Mouse (Mus musculus): ENCODE data around the gene Zfp84.

DNA sequence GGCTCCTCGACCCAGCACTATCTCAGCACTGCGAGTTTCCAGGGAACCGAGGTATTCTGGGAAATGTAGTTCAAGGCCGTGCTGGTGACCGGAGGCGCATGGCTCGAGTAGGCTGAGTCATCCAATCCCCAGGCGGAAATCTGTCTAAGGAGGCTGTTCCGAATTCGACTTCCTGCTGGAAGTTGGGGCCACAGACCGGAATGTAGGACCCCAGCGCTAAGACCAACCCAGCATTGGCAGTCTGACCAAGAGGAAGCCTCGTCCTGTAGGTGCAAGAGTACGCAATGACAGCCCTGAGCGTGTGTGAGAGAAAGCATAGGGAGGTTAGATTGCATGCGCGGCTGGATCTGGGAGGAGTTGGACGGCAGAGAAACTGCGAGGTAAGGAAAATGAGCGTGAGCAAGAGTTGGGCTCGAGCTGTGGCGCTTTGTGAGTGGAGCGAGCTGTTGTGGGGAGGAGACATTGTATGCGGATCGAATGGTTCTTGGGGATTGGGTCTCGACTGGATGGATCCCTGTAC, 47.6 kb downstream of the Zfp84 start, which contains the start of gene Zfp790:
- TF ChIP-seq CTCF (IDR thresholded peaks at IDR 0.05; ENCODE audit: low read depth) (no peak), EP300 (optimal IDR thresholded peaks at IDR 0.05) (no peak)

Measured in stomach, postnatal 0 days (tissue).